Mouse (Mus musculus) layer of hippocampus, postnatal 14 days (tissue): ENCODE measurements around the gene Ccdc120. TPM values are rescaled to one million over a fixed set of nuclear protein-coding genes. Genes with fewer than 3 reads are reported as not detected.
"Not testable (repeated sequence)": the region's sequence is repeated elsewhere in the genome, so short reads cannot be mapped to it uniquely, and the experiment has no call there.

ENCODE experiments used
- DNase-seq, 2 experiments: peaks; one replicate each; pipeline ENCODE4 v3.0.0; 2021 to 2022; ENCODE audit warnings: low spot score in 2 of 2, mixed read lengths in 1 of 2
- total RNA-seq, 2 experiments: library from RNA; stranded (reverse); gene quantifications; 2 replicates each; pipeline ENCODE4 v1.2.3; 2021

Gene Ccdc120
- total RNA-seq, 2 experiments from 2014 or later = 15.5 to 19.6 TPM

- DNase-seq = peak; percentile 76 to 92
Measured at GRCm38 (mm10) chrX:7762137-7762920, 11.6 kb upstream of the Ccdc120 start, which contains the start of gene Tfe3. Gene Tfe3 (plus strand): TSS chrX:7762560.

GRCm38 (mm10) chrX:7753627-7754026, 2.9 kb upstream of the Ccdc120 start:
- DNase-seq = not testable (repeated sequence)

GRCm38 (mm10) chrX:7745429-7745828, 5.3 kb downstream of the Ccdc120 start:
- DNase-seq = no peak

GRCm38 (mm10) chrX:7744940-7745339, 5.8 kb downstream of the Ccdc120 start:
- DNase-seq = no peak

- no peak for DNase-seq
Measured at GRCm38 (mm10) chrX:7743470-7743869, 7.2 kb downstream of the Ccdc120 start.

- no peak for DNase-seq
Measured at GRCm38 (mm10) chrX:7741103-7741502, 9.6 kb downstream of the Ccdc120 start.

GRCm38 (mm10) chrX:7740082-7740819, 10.5 kb downstream of the Ccdc120 start:
- no peak for DNase-seq

GRCm38 (mm10) chrX:7739336-7740081, 11.2 kb downstream of the Ccdc120 start:
- no peak for DNase-seq

- DNase-seq = peak in 1 of 2 experiments; percentile 44
Measured at GRCm38 (mm10) chrX:7733571-7734156, 17.0 kb downstream of the Ccdc120 start.

- DNase-seq = no peak
Measured at GRCm38 (mm10) chrX:7728922-7729265, 21.8 kb downstream of the Ccdc120 start.

GRCm38 (mm10) chrX:7728215-7728921, 22.3 kb downstream of the Ccdc120 start, which contains the start of gene Praf2:
Gene Praf2 (plus strand): TSS chrX:7728439.
- DNase-seq = peak; percentile 75 to 83

GRCm38 (mm10) chrX:7727176-7727575, 23.5 kb downstream of the Ccdc120 start:
- DNase-seq = no peak

- DNase-seq = no peak
Measured at GRCm38 (mm10) chrX:7725841-7726240, 24.9 kb downstream of the Ccdc120 start.

- DNase-seq = no peak
Measured at GRCm38 (mm10) chrX:7724135-7724534, 26.6 kb downstream of the Ccdc120 start.

- no peak for DNase-seq
Measured at GRCm38 (mm10) chrX:7722691-7723090, 28.0 kb downstream of the Ccdc120 start.

- DNase-seq = no peak
Measured at GRCm38 (mm10) chrX:7722282-7722611, 28.5 kb downstream of the Ccdc120 start.

GRCm38 (mm10) chrX:7721514-7722281, 29.0 kb downstream of the Ccdc120 start, which contains the start of gene Gm45208:
Gene Gm45208 (plus strand): TSS chrX:7722245.
- peak; percentile 62 to 80 for DNase-seq

GRCm38 (mm10) chrX:7716058-7716457, 34.6 kb downstream of the Ccdc120 start:
- not testable (repeated sequence) for DNase-seq

GRCm38 (mm10) chrX:7714135-7714899, 36.4 kb downstream of the Ccdc120 start, which contains the start of gene Wdr45:
Gene Wdr45 (plus strand): TSS chrX:7714333.
- peak; percentile 89 to 96 for DNase-seq
